Mouse (Mus musculus) adrenal gland, postnatal 14 days (tissue): Measurements from ENCODE around the gene Fmnl2. TPM values are rescaled to one million over a fixed set of nuclear protein-coding genes. Genes with fewer than 3 reads are reported as not detected.

Experiments
- DNase-seq: peaks from one replicate; pipeline ENCODE4 v3.0.0; 2021; ENCODE audit warnings: mixed read lengths
- total RNA-seq: library from RNA; stranded (reverse); gene quantifications from 2 replicates; pipeline ENCODE4 v1.2.3, GENCODE M21; 2021

Fmnl2 gene
- total RNA-seq, 1 experiment from 2014 or later: 15.6 TPM

DNA sequence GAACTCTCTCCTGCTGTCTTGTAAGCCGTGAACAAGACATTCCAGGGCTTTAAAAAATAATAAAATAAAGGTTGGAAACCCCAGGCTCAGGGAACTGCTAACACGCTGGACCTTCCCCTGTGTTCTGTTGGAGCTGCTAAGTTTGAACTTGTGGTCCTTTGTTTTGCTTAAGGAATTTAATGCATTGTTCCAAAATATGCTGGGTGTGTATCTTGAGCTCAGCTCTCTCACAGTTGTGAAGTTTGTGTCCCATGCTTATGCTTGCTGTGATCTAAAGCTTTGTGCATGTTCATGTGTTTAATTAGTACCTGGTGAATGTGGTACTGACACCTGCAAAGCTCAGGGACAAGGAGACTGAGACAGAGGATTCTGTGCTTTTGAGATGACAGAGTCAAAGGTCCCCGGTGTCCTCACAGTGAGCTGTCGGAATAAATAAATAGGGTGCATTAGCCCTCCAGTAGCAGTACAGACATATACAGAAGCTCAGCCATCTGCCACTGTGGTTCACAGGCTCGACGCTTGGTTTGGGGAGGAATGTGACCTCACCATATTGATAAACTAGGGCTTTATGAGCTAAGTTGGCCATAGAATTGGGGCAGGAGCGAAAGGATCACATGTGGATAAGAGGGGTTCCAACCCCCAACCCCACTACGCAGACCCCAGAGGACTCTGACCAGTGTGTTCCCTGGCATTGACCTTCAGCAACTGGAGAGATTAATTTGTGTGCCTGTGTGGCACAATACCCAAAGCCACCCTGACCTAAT, 100.3 kb downstream of the Fmnl2 start:
- no peak for DNase-seq

DNA sequence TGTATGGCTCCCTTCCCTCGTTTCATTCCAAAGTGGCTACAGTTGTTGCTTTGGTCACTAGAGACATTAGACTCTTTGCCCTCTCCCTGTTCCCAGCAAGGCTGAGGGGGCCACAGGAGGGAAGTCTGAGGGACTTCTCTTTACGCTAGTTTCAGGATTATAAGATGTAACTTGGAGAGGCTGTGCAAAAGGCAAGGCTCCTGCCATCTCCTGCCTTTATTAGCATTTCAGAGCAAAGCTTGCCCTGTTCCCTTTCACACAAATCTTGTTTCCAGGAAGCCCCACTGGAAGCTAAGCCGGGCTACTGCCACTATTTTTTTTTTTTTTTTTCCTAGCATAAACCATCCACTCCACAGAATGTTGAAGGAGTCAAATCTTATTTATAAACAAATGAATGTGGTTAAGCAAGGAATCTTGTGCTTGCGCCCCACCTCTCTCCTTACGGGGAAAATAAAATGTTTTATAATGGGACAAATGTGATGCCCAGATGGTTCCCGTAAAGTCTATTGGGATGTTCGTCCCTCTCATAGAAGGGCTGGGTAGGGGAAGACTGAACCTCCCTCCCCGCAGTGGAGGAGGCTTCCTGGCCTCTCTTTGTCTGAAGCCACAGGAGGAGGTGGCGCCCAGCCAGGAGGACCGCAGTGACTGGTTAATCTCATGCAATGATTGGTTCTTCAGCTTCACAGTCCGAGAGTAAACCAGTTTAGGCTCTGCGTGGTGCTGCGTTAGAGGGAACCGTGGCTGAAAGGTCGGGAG, 101.1 kb downstream of the Fmnl2 start:
- DNase-seq: peak; percentile 81

DNA sequence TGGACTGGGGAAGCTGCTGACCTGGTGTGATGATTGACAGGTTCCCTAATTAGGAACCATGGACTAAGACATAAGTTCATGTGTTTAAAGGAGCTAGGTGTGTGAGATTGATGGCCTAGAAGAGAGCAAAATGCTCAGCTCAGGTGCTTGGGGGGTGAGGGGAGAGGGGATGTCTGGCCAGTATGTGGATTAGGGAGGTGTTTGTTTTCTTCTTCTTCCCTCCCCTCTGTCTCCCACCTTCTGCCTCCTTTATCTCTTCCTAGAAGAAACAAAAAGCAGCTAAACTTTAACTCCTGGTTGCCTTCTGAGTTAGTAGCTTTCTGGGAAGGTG, 101.6 kb downstream of the Fmnl2 start:
- no peak for DNase-seq

DNA sequence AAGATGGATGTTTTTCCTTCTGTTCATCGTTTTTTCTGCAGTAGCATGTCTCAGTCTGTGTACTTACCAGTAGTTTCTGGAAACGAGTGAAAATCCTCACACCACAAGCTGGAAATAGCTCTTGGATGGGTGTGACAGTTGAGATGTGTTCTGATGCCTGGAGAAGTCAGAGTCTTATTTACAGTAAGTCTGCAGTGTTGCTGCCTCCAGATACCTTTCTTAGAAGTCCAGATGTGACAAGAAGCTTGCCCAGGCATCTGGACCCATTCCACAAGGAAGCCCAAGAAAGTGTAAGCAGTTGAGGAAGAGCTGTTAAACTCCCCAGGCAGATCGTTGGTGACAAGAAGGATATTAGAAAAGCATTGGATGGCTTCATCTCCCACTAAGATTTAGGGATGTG, 102.3 kb downstream of the Fmnl2 start:
- no peak for DNase-seq

GRCm38 (mm10) chr2:52960697-52961096, 103.0 kb downstream of the Fmnl2 start:
- no peak for DNase-seq

DNA sequence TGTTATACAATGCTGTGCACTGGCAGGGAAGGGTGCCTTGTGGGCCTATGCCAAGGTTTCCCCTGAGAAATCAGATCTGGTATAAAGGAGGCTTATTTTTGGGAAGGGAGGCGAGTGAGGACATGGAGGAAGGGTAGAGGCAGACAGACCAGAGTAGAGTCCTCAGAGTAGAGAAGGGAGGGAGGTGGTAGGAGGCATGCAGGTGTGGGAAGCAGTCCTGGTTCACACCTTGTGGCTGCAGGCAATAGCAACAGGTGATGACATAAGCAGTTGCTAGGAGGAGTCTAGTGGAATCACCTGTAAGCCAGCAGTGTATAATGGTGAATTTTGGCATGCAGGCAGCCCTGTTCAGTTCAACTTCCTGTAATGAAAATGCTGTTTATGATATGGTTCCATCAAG, 105.8 kb downstream of the Fmnl2 start:
- no peak for DNase-seq

- no peak for DNase-seq
Measured at GRCm38 (mm10) chr2:52964386-52964928, 106.8 kb downstream of the Fmnl2 start.

DNA sequence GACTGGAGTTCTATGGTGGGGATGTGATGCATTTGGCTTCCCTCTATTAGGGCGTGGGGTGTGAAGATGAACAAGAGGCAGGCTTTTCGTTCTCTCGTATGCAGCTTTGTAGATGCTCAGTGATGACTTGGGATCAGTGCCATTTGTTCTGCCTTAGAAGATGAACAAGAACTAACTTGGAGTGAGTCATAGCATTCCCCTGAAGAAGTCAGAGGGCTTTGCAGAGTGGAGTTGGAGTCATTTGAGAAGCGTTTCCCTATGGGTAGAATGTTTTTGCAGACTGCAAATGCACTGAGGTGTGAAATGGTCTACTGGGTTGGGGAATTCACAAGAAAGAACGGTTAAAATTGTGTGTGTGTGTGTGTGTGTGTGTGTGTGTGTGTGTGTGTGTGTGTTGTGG, 108.6 kb downstream of the Fmnl2 start:
- DNase-seq: no peak

GRCm38 (mm10) chr2:52966820-52967460, 109.3 kb downstream of the Fmnl2 start:
- no peak for DNase-seq

- DNase-seq: no peak
Measured at GRCm38 (mm10) chr2:52967461-52967823, 109.8 kb downstream of the Fmnl2 start.

DNA sequence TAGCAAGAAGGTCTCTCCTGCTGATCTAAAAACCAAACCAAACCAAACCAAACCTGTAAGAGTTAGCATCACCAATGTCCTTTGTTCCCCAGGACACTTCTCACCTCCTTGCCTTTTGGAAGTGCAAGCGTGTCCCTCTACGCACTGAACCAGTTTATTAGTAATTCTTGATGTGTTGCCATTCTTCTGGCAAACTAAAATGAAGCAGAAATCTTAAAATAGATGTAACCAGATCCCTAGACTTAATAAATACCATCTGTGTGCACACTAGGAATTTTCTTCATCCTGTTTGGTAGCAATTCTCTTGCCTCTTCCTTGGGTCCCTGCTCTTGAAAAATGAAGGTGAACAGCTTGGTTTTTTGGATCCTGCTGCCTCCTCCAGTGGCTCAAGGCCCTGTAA, 111.2 kb downstream of the Fmnl2 start:
- DNase-seq: no peak

DNA sequence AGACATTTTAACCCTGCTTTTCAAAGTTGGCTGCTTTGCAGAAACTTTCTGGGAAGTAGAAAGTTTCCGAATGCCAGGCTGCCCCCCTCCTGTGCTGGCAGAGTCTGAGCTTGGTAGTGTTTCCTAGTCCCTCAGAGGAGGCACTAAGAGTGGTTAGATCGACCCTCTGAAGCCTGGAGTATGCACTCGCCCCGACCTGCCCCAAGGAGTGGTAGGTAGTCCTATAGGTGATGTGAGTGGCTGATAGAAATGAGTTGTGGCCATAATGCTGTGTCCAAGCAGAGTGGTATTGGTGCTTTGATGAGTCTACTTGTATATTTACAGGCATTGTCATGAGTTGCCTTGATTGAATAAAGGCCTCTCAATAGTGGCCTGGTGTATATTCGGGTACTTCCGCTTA, 116.4 kb downstream of the Fmnl2 start:
- DNase-seq: no peak

GRCm38 (mm10) chr2:52974776-52975175, 117.1 kb downstream of the Fmnl2 start:
- DNase-seq: no peak

DNA sequence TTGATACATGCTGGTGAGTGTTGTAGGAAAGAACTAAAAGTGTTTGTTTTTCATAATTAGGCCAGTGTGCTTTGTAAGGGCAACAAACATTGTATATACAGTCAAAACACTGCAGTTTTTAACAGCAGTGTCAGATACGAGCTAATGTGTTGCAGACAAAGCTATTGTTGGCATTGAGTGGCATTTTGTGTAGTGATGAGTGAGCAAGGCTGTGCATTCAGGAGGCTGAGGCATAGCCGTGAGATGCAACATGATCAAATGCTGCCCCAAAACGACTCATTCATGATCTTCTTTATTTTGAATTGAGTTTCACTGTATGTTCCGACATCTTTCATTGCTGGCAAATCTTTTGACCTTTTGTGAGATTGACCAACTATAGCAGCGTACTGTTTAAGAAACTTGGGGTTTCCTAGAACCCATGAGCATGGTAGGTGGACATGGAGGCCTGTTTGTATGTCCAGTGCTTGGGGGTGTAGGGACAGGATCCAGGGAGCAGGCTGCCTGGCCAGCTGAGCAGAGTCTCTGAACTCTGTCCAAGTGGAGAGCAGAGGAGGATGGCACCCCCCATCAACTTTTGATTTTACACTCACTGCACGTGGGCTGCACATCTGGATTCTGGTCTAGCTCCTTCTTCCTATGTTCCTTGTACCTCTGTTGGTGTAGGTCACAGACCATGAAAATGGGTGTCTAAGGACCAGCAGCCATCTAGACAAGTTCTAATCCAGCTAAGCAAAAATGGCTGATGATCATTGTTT, 120.4 kb downstream of the Fmnl2 start:
- no peak for DNase-seq

DNA sequence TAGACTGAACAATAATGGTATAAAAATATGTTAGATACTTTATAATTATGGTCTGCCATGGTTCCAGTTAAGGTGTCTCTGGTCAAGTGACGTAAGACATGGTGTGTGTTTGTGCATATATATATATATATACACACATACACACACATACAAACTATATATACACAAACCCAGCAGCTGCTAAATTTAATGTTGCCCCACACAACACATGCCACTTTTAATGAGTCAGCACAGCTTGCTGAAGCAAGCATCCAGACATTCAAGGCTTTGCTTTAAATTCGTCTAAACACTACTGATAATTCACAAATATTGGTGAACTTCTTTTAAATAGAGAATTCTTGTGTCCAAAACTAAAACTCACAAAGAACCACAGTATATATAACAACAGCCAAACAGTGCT, 121.1 kb downstream of the Fmnl2 start:
- DNase-seq: no peak

GRCm38 (mm10) chr2:52979280-52979763, 121.7 kb downstream of the Fmnl2 start:
- DNase-seq: no peak

DNA sequence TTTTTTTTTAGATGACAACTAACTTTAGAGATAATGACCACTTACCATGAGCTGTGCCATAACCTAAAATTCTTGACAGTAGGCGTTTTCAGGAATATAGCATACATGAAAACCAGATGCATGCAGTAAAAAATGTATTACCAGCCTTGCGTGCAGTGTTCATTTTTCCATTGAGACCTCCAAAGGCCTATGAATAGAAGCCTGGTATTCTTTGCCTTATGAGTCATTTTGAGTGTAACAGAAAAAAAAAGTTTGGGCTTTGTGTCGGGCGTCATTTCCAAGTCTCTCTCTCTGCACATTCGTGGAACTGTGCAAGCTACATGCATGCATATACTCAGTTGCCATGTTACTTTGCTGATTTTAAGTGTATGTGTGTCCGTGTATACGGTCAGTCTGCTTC, 123.5 kb downstream of the Fmnl2 start:
- no peak for DNase-seq

DNA sequence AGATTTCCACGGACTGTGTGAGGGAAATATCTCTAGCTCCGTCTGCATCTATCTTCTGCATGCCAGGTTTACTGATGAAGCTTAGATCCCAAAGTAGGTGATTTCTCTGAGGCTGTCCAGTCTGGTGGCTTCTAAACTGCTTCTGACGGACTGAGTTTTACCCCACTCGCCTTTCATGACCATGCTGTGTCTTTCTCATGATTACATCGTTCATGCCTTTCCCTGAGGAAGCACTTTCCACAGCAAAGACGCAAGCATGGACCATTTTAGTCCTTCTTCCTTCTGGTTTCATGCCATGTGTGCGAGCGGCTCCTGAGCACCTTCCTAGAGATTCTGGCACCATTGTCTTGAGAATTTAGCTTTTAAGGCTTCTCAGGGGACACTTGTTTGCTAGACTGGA, 123.9 kb downstream of the Fmnl2 start:
- DNase-seq: no peak

GRCm38 (mm10) chr2:52982502-52982901, 124.8 kb downstream of the Fmnl2 start:
- DNase-seq: no peak

- no peak for DNase-seq
Measured at GRCm38 (mm10) chr2:52984556-52984955, 126.9 kb downstream of the Fmnl2 start.

- DNase-seq: no peak
Measured at GRCm38 (mm10) chr2:52985167-52985566, 127.5 kb downstream of the Fmnl2 start.

DNA sequence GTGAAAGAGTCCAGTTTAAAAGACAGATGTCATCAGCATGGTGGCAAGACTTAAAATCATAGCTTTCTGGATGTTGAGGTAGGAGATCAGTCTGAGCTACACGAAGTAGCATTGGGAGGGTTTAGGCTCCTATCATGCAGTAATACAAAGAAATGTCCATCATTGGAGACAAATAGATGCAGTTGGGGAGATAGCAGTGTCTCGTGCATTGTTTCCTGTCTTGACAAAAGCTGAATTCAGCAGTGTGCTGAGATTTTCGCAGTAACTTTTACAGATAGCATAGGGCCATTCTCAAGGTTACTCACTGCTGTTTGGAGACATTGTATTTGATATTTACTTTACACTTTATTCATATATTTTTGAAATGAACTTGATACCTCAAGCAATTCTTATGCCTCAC, 128.7 kb downstream of the Fmnl2 start:
- DNase-seq: no peak
